Mouse (Mus musculus) heart, embryonic 16.5 days (tissue): ENCODE measurements around the gene Kcmf1. TPM values are rescaled to one million over a fixed set of nuclear protein-coding genes. Genes with fewer than 3 reads are reported as not detected.

Experiments used
- ATAC-seq: fragments of 200-750 bp; cut with Nextera tagmentation; replicated peaks from 2 replicates; pipeline ENCODE4 v1.8.0; 2017; ENCODE audit warnings: moderate number of reproducible peaks; ENCODE audit not compliant: insufficient read depth, low FRiP score; ENCODE audit errors: extremely low read depth
- H3K27ac ChIP-seq: fragments of 300-500 bp; sonication (generic); 2 replicates; pipeline ENCODE4 v1.5.1; 2014; ENCODE audit warnings: mild to moderate bottlenecking, low read length, control low read depth, moderate library complexity
- H3K27me3 ChIP-seq: fragments of 300-500 bp; sonication (generic); 2 replicates; pipeline ENCODE4 v1.6.1; 2014; ENCODE audit warnings: low read length, mixed read lengths; ENCODE audit not compliant: control insufficient read depth, insufficient read depth
- H3K36me3 ChIP-seq: fragments of 300-500 bp; sonication (generic); 2 replicates; pipeline ENCODE4 v1.6.1; 2014; ENCODE audit not compliant: control insufficient read depth, insufficient read depth
- H3K4me1 ChIP-seq: fragments of 300-500 bp; sonication (generic); 2 replicates; pipeline ENCODE4 v1.6.1; 2014; ENCODE audit warnings: low read length, mixed read lengths; ENCODE audit not compliant: control insufficient read depth, insufficient read depth
- H3K4me2 ChIP-seq: fragments of 300-500 bp; sonication (generic); 2 replicates; pipeline ENCODE4 v1.6.1; 2014; ENCODE audit warnings: low read depth, mild to moderate bottlenecking, control low read depth, low read length
- H3K4me3 ChIP-seq: fragments of 300-500 bp; sonication (generic); 2 replicates; pipeline ENCODE4 v1.5.1; 2014; ENCODE audit warnings: mild to moderate bottlenecking, control low read depth, low read length
- H3K9ac ChIP-seq: fragments of 300-500 bp; sonication (generic); 2 replicates; pipeline ENCODE4 v1.6.1; 2014; ENCODE audit warnings: low read length, control low read depth
- H3K9me3 ChIP-seq: fragments of 300-500 bp; sonication (generic); replicated peaks from 2 replicates; pipeline ENCODE4 v1.6.1; 2016; ENCODE audit warnings: low read length; ENCODE audit not compliant: control insufficient read depth
- WGBS: fragments of 180-500 bp; shearing (Covaris S2); extraction: QIAGEN DNeasy Blood & Tissue Kit; methylation state at CpG from one replicate; pipeline ENCODE4 v1.1.7; 2014; 5-methylcytosine and 5-hydroxymethylcytosine counted together
- polyA plus RNA-seq: library from polyadenylated mRNA; unstranded; fragments of >200 nt; fragmentation: Nextera tagmentation; extraction: Ambion mirVana; gene quantifications from 2 replicates; pipeline ENCODE4 v1.2.1, GENCODE M21; 2015

The Kcmf1 gene
- polyA plus RNA-seq, result 28.1 and 32.8 TPM in 2 replicates

DNA sequence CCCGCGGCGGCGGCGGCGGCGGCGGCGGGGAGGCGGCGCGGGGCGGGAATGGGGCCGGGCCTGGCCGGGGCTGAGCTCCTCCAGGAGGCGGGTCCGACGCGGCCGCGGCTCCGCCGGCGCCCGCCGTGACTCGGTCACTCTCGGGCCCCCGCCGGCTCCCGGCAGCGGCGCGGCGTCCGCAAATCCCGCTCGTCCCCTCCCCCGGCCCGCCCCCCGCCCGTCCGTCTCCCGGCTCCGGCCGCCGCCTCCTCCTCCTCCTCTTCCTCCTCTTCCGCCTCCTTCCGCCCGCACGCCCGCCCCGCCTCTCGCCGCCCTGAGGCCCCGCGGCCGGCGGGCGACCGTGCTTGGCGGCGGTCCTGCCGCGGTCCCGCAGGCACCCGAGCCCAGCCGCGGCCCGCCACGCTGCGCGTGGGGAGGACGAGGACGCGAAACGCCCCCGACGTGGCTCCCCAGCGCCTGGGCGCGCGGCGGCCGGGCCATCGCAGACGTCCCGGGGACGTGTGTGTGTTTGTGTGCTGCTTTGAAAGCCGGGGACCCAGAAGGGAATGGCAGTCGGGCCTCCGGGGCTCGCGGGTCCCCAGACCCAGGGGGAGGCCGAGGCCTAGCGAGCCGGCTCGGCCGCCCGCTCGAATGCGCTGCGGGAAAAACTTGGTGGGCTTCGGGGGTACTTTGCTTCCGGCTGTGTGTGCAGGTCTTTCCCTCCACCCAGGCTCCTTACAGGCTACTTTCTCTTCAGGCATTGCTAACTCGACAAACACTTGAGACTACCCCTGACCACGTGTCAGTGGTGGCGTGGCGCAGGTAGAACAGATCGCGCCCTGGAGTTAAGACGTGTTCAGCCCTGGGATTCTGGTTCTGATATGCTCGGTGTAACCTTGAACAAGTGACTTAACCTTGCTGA is at the start of gene Kcmf1:
Gene Kcmf1, minus strand, starts transcription at position 199 of the 901 bp plus-strand sequence.
- Histone ChIP-seq H3K27me3 (no peaks in the 10 kb centered on the region), H3K9me3 (no peaks in the 10 kb centered on the region), H3K27ac (peak within 1 kb of the TSS; percentile 99), H3K9ac (peak within 1 kb of the TSS; percentile 100), H3K4me2 (peak within 1 kb of the TSS; percentile 89), H3K4me1 (peaks cover 40% of the 10 kb centered on the region), H3K4me3 (peak within 1 kb of the TSS; percentile 97), H3K36me3 (no peaks in the 10 kb centered on the region)
- under 1% methylated on average over 76 of the region's 113 CpGs for WGBS
- peak; percentile 81 for ATAC-seq

DNA sequence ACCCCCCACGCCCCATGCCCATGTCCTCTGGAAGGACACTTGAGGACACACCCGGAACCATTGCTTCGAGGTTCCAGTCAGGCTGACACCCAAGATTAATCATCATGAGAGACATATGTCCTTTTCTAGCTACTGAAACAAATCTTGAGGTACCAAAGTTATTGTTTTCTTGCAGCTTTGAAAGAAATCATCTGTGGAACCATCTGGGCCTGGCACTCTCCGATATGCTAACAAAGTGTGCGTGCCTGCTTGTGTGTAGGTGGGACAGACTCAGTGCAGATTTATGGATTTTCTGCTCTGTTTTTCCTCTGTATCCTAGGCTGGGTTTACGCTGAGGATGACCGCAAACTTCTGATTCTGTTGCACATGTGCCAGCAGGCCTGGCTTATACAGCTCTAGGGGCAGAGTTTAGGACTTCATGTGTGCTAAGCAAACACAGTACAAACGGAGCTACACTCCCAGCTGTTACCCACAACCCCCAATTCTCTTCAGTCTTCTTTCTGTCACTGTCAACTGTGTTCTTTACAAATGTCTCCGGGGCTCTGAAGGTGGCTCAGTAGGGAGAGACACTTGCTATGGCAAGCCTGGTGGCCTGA is 49.5 kb upstream of the Kcmf1 start:
- no peak for ATAC-seq
- 84% methylated on average over 9 of the region's 9 CpGs for WGBS
- H3K27me3 ChIP-seq, result no peaks in the 10 kb centered on the region

DNA sequence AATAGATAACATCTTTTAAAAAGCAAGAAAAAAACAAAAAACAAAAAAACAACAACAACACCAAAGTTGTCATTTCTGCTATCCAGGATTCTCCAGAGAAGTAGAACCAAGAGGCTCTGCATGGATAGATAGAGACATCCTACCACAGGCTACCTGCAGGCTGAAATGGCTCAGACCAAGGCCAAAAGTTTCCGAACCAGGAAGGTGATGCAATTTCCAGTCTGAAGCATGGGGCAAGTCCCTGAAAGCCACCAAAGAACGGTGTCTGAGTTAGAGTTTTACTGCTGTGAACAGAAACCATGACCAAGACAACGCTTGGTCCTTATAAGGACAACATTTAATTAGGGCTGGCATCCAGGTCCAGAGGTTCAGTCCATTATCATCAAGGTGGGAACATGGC is 48.6 kb upstream of the Kcmf1 start:
- H3K4me3 ChIP-seq, result no peak overlapping the region
- ATAC-seq, result no peak
- no peaks in the 10 kb centered on the region for H3K36me3 ChIP-seq
- WGBS, result 78% methylated on average over 3 of the region's 3 CpGs
- peaks cover 9% of the 10 kb centered on the region for H3K9me3 ChIP-seq
- no peaks in the 10 kb centered on the region for H3K4me1 ChIP-seq
- H3K9ac ChIP-seq, result no peak overlapping the region
- H3K27ac ChIP-seq, result no peak overlapping the region
- no peak overlapping the region for H3K4me2 ChIP-seq
- H3K27me3 ChIP-seq, result no peaks in the 10 kb centered on the region

More for the DNA sequence above, 49.5 kb upstream of the Kcmf1 start:
- Histone ChIP-seq H3K9me3 (peaks cover 9% of the 10 kb centered on the region), H3K9ac (no peak overlapping the region), H3K27ac (no peak overlapping the region), H3K4me2 (no peak overlapping the region), H3K36me3 (no peaks in the 10 kb centered on the region), H3K4me3 (no peak overlapping the region), H3K4me1 (no peaks in the 10 kb centered on the region)

DNA sequence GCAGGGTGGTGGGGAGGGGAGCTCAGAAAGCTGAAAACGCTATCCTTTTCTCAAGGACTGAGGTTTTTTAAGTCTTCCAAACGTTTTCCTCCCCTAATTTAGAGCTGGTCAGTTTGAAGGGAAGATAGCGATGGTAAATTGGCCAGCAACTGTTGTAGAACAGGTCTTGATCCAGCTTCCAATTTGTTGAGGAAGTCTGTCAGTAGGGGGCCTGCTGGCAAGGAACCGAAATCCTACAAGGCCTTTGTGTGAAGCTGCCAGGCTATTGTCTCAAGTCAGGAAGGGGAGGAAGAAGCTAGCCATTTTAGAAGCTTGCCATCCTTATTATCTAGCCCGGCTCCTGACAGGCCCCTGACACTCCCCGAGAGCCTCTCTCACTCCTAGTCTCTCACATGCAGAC is 48.2 kb upstream of the Kcmf1 start:
- Histone ChIP-seq H3K4me2 (no peak overlapping the region), H3K4me1 (no peaks in the 10 kb centered on the region), H3K9ac (no peak overlapping the region), H3K9me3 (peaks cover 9% of the 10 kb centered on the region), H3K4me3 (no peak overlapping the region), H3K27ac (no peak overlapping the region), H3K36me3 (no peaks in the 10 kb centered on the region), H3K27me3 (no peaks in the 10 kb centered on the region)
- 55% methylated on average over 6 of the region's 6 CpGs for WGBS
- no peak for ATAC-seq

DNA sequence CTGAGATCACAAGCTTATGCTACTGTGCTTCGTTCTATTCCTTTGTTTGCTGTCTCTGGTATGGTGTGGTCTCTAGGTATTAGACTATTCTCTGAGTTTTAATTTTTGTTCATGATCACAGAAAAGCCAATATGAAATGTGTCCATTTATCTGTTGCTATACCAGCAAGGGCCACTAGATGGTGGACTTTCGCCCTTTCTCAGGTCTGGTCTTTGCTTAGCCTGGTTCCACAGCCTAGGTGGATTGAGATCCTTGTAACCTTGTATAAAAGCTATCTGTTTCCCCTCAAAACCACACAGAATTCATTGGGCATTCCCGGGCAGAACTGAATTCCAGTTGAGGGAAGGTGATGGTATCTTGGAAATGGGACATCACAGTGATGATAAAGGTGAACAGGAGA is 40.7 kb upstream of the Kcmf1 start:
- Histone ChIP-seq H3K4me2 (no peak overlapping the region), H3K4me1 (no peaks in the 10 kb centered on the region), H3K27me3 (no peaks in the 10 kb centered on the region), H3K36me3 (no peaks in the 10 kb centered on the region), H3K4me3 (no peak overlapping the region), H3K27ac (no peak overlapping the region), H3K9me3 (no peaks in the 10 kb centered on the region), H3K9ac (no peak overlapping the region)
- ATAC-seq, result no peak
- WGBS, result 4% methylated on average over 3 of the region's 3 CpGs

DNA sequence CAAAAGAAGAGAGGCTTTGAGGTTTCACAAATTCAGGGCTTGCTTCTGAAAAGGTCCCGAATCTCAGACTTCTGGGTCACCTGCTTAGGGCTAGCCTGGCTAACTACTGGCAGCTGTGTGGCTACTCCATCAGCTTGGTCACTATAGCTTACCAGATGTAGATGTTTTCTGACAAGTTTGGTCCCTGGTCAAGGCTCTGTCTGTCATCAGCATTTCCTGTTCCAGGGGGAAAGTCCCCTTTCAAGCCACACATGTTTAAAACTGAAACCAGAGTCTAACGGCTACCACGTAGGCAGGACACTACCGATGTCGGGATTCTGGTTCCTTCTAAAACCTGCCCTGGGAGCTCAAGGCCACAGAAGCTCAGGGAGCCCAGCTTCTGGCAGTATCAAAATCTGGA is 38.1 kb upstream of the Kcmf1 start:
- no peaks in the 10 kb centered on the region for H3K36me3 ChIP-seq
- no peak for ATAC-seq
- no peak overlapping the region; the same call in 1 of the 2 replicates for H3K4me3 ChIP-seq
- no peaks in the 10 kb centered on the region for H3K4me1 ChIP-seq
- H3K27ac ChIP-seq, result no peak overlapping the region
- H3K27me3 ChIP-seq, result no peaks in the 10 kb centered on the region
- no peaks in the 10 kb centered on the region for H3K9me3 ChIP-seq
- H3K9ac ChIP-seq, result 0 out of 2 replicates have a peak overlapping the region, but pooled peaks have one; percentile 16
- WGBS, result 53% methylated on average over 5 of the region's 5 CpGs
- peak overlapping the region; percentile 30 for H3K4me2 ChIP-seq

DNA sequence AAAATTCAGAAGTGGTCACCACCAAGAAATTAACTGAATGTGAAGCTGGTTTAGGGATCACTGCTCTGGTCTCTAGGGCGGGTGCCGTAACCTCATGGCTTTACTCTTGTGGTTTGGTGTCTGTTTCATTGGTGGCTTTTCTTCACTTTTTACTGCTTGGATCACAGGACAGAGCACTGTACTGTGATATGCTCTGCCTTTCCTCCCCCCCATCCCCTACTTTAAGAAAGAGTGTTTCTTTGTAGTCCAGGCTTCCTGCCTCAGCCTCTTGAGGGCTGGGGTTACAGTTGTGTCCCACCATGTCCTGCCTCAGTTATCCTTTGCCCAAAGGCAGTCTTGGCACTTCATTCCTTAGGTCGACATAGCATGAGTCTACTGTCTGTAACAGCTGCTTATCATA is 37.7 kb upstream of the Kcmf1 start:
- Histone ChIP-seq H3K27me3 (no peaks in the 10 kb centered on the region), H3K4me2 (no peak overlapping the region), H3K9me3 (no peaks in the 10 kb centered on the region), H3K27ac (no peak overlapping the region), H3K9ac (no peak overlapping the region), H3K4me1 (no peaks in the 10 kb centered on the region), H3K36me3 (no peaks in the 10 kb centered on the region), H3K4me3 (no peak overlapping the region)
- no peak for ATAC-seq
- WGBS, result 63% methylated on average over 3 of the region's 3 CpGs

DNA sequence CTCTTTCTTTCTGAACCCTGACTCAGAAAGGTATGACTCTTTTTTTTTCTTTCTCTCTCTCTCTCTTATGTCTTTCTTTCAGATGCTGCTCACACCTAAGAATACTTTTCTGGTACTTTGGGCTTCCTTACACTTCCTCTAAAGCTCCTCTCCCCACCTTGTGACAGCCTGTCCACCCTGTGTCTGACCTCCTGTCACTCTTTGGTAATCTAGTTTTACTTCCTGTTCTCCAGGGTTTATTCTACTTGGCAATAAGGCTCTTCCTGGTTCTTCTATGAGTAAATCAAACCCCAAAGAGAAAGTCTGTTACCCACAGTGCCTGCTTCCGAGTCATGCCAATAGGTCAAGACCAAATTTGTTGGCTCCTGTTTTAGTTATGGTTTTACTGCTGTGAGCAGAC is 33.2 kb upstream of the Kcmf1 start:
- Histone ChIP-seq H3K36me3 (no peaks in the 10 kb centered on the region), H3K27me3 (no peaks in the 10 kb centered on the region), H3K9ac (no peak overlapping the region), H3K4me1 (no peaks in the 10 kb centered on the region), H3K9me3 (no peaks in the 10 kb centered on the region), H3K27ac (no peak overlapping the region), H3K4me2 (no peak overlapping the region), H3K4me3 (no peak overlapping the region)
- ATAC-seq, result no peak
- 88% methylated on average over 1 of the region's 1 CpGs for WGBS

DNA sequence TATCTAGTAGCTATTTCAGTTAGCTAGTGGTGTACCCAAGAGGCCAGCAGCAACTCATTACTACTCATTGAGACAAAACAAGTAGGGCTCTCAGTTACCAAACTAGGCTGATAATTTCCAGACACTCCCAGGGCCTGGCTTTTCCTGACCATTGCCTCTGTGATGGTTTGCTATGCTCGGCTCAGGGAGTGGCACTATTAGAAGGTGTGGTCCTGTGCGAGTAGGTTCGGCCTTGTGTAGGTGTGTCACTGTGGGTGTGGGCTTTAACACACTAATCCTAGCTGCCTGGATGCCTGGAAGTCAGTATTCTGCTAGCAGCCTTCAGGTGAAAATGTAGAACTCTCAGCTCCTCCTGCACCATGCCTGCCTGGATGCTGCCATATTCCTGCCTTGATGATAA is 31.8 kb upstream of the Kcmf1 start:
- no peak overlapping the region for H3K9ac ChIP-seq
- no peak overlapping the region for H3K4me3 ChIP-seq
- no peaks in the 10 kb centered on the region for H3K27me3 ChIP-seq
- 84% methylated on average over 3 of the region's 3 CpGs for WGBS
- no peak for ATAC-seq
- no peak overlapping the region for H3K27ac ChIP-seq
- H3K9me3 ChIP-seq, result no peaks in the 10 kb centered on the region
- peaks cover 9% of the 10 kb centered on the region for H3K4me1 ChIP-seq
- no peaks in the 10 kb centered on the region for H3K36me3 ChIP-seq
- no peak overlapping the region for H3K4me2 ChIP-seq
